Mouse (Mus musculus) E14TG2a.4 (cell line): Measurements from ENCODE around the gene Srpk1.

Source experiments
- CTCF ChIP-seq: conservative IDR thresholded peaks from 2 replicates; pipeline ENCODE4 v1.5.1; 2014; ENCODE audit warnings: low read length
- NANOG ChIP-seq: IDR thresholded peaks from 2 replicates; pipeline ENCODE4 v1.6.1; 2014; ENCODE audit warnings: borderline replicate concordance, low read length, mixed read lengths
- POU5F1 ChIP-seq: IDR thresholded peaks from 2 replicates; pipeline ENCODE4 v1.6.1; 2014; ENCODE audit warnings: low read length, borderline replicate concordance

GRCm38 (mm10) chr17:28601557-28602250, 20.8 kb downstream of the Srpk1 start:
- TF ChIP-seq CTCF (no peak), POU5F1 (no peak), NANOG (no peak)
